Mouse (Mus musculus) MEL (cell line): Measurements from ENCODE around the gene Adprh. TPM values are rescaled to one million over a fixed set of nuclear protein-coding genes. Genes with fewer than 3 reads are reported as not detected.

Experiments used
- DNase-seq: peaks from one replicate; pipeline ENCODE4 v3.0.0; 2011; ENCODE audit warnings: low read depth, low spot score
- H3K27ac ChIP-seq: 2 replicates; pipeline ENCODE4 v1.5.1; 2012; ENCODE audit warnings: low read depth, mild to moderate bottlenecking, control low read depth, low read length, moderate library complexity; ENCODE audit not compliant: control insufficient read depth
- H3K27me3 ChIP-seq, 2 experiments: fragments of 150-350 bp in 1 of 2; sonication (generic) in 1 of 2; 2 replicates each; pipeline ENCODE4 v1.6.1; 2012; ENCODE audit warnings: low read length in 2 of 2, mild to moderate bottlenecking in 2 of 2, improper control_type of control experiment in 1 of 2, moderate library complexity in 1 of 2; ENCODE audit not compliant: insufficient read depth in 2 of 2, control insufficient read depth in 1 of 2
- H3K36me3 ChIP-seq, 2 experiments: 2 replicates each; pipeline ENCODE4 v1.6.1; 2012 to 2014; ENCODE audit warnings: low read length in 2 of 2, improper control_type of control experiment in 1 of 2, inconsistent platforms in 1 of 2, mild to moderate bottlenecking in 1 of 2; ENCODE audit not compliant: insufficient read depth in 2 of 2, control insufficient read depth in 1 of 2
- H3K4me1 ChIP-seq, 2 experiments: fragments of 150-350 bp in 1 of 2; sonication (generic) in 1 of 2; 2 replicates each; pipeline ENCODE4 v1.6.1; 2012; ENCODE audit warnings: low read length in 2 of 2, improper control_type of control experiment in 1 of 2, mild to moderate bottlenecking in 1 of 2; ENCODE audit not compliant: insufficient read depth in 2 of 2, control insufficient read depth in 1 of 2
- H3K4me3 ChIP-seq, 2 experiments: fragments of 150-350 bp in 1 of 2; sonication (generic) in 1 of 2; 2 replicates each; pipeline ENCODE4 v1.5.1; 2012; ENCODE audit warnings: low read depth in 2 of 2, low read length in 2 of 2, mild to moderate bottlenecking in 2 of 2, moderate library complexity in 2 of 2, control low read depth in 1 of 2, improper control_type of control experiment in 1 of 2; ENCODE audit not compliant: control insufficient read depth in 1 of 2, insufficient read depth in 1 of 2
- H3K79me2 ChIP-seq: 2 replicates; pipeline ENCODE4 v1.6.1; 2012; ENCODE audit warnings: mild to moderate bottlenecking, low read length, moderate library complexity; ENCODE audit not compliant: control insufficient read depth, poor library complexity, insufficient read depth
- H3K9ac ChIP-seq: 2 replicates; pipeline ENCODE4 v1.6.1; 2012; ENCODE audit warnings: low read depth, mild to moderate bottlenecking, control low read depth, low read length, moderate library complexity; ENCODE audit not compliant: control insufficient read depth, poor library complexity, severe bottlenecking
- H3K9me3 ChIP-seq: fragments of 150-350 bp; sonication (generic); replicated peaks from 2 replicates; pipeline ENCODE4 v1.6.1; 2012; ENCODE audit warnings: mild to moderate bottlenecking, low read length, improper control_type of control experiment, moderate library complexity; ENCODE audit not compliant: insufficient read depth
- CTCF ChIP-seq, 3 experiments: IDR thresholded peaks in 2 of 3; conservative IDR thresholded peaks in 1 of 3; 2 replicates each; pipeline ENCODE4 v1.5.1; 2011 to 2012; ENCODE audit warnings: low read length in 3 of 3, low read depth in 2 of 3, mild to moderate bottlenecking in 2 of 3, improper control_type of control experiment in 1 of 3, inconsistent platforms in 1 of 3, mixed read lengths in 1 of 3, moderate library complexity in 1 of 3; ENCODE audit not compliant: control insufficient read depth in 1 of 3, insufficient read depth in 1 of 3, poor library complexity in 1 of 3, severe bottlenecking in 1 of 3
- E2F4 ChIP-seq: IDR thresholded peaks from 2 replicates; pipeline ENCODE4 v1.6.1; 2011; ENCODE audit warnings: low read depth, low read length, improper control_type of control experiment, borderline replicate concordance
- ELF1 ChIP-seq: IDR thresholded peaks from 2 replicates; pipeline ENCODE4 v1.6.1; 2014; ENCODE audit warnings: low read depth, mild to moderate bottlenecking, inconsistent platforms, low read length, improper control_type of control experiment, moderate library complexity
- EP300 ChIP-seq, 2 experiments: IDR thresholded peaks; 2 replicates each; pipeline ENCODE4 v1.6.1; 2011; ENCODE audit warnings: improper control_type of control experiment in 2 of 2, low read length in 2 of 2, low read depth in 1 of 2, mild to moderate bottlenecking in 1 of 2
- ETS1 ChIP-seq: IDR thresholded peaks from 2 replicates; pipeline ENCODE4 v1.6.1; 2012; ENCODE audit warnings: low read depth, mild to moderate bottlenecking, inconsistent platforms, low read length, improper control_type of control experiment, moderate library complexity
- JUND ChIP-seq: IDR thresholded peaks from 2 replicates; pipeline ENCODE4 v1.6.1; 2011; ENCODE audit warnings: low read depth, mild to moderate bottlenecking, improper control_type of control experiment, low read length
- KAT2A ChIP-seq: conservative IDR thresholded peaks from 2 replicates; pipeline ENCODE4 v1.6.1; 2012; ENCODE audit warnings: low read depth, low read length, improper control_type of control experiment, inconsistent platforms
- MAFK ChIP-seq: IDR thresholded peaks from 2 replicates; pipeline ENCODE4 v1.6.1; 2011; ENCODE audit warnings: low read depth, mild to moderate bottlenecking, low read length, improper control_type of control experiment, borderline replicate concordance
- MAZ ChIP-seq: IDR thresholded peaks from 2 replicates; pipeline ENCODE4 v1.6.1; 2012; ENCODE audit warnings: low read depth, mild to moderate bottlenecking, inconsistent platforms, low read length, improper control_type of control experiment
- NRF1 ChIP-seq: IDR thresholded peaks from 2 replicates; pipeline ENCODE4 v1.6.1; 2014; ENCODE audit warnings: low read depth, mild to moderate bottlenecking, inconsistent platforms, low read length, improper control_type of control experiment, moderate library complexity; ENCODE audit not compliant: poor library complexity, insufficient read depth, severe bottlenecking
- POLR2A ChIP-seq, 2 experiments: IDR thresholded peaks; 2 replicates each; pipeline ENCODE4 v1.6.1; 2011 to 2012; ENCODE audit warnings: low read length in 2 of 2, mild to moderate bottlenecking in 2 of 2, control low read depth in 1 of 2, improper control_type of control experiment in 1 of 2, low read depth in 1 of 2, moderate library complexity in 1 of 2; ENCODE audit not compliant: control insufficient read depth in 1 of 2, insufficient read depth in 1 of 2, poor library complexity in 1 of 2
- POLR2AphosphoS2 ChIP-seq: IDR thresholded peaks from 2 replicates; pipeline ENCODE4 v1.6.1; 2011; ENCODE audit warnings: low read length, improper control_type of control experiment
- RAD21 ChIP-seq: IDR thresholded peaks from 2 replicates; pipeline ENCODE4 v1.6.1; 2011; ENCODE audit warnings: mild to moderate bottlenecking, low read depth, low read length, improper control_type of control experiment
- RCOR1 ChIP-seq: IDR thresholded peaks from 2 replicates; pipeline ENCODE4 v1.6.1; 2012; ENCODE audit warnings: low read depth, mild to moderate bottlenecking, inconsistent platforms, low read length, improper control_type of control experiment
- TBP ChIP-seq: IDR thresholded peaks from 2 replicates; pipeline ENCODE4 v1.8.0; 2011; ENCODE audit warnings: low read depth, low read length, improper control_type of control experiment
- TCF12 ChIP-seq: IDR thresholded peaks from 2 replicates; pipeline ENCODE4 v1.6.1; 2014; ENCODE audit warnings: low read depth, mild to moderate bottlenecking, inconsistent platforms, low read length, improper control_type of control experiment, moderate library complexity
- UBTF ChIP-seq: IDR thresholded peaks from 2 replicates; pipeline ENCODE4 v1.6.1; 2012; ENCODE audit warnings: low read depth, mild to moderate bottlenecking, inconsistent platforms, low read length, improper control_type of control experiment, moderate library complexity, borderline replicate concordance; ENCODE audit not compliant: insufficient read depth
- USF1 ChIP-seq: IDR thresholded peaks from 2 replicates; pipeline ENCODE4 v1.6.1; 2014; ENCODE audit warnings: low read depth, mild to moderate bottlenecking, inconsistent platforms, low read length, improper control_type of control experiment, moderate library complexity
- ZKSCAN1 ChIP-seq: IDR thresholded peaks from 2 replicates; pipeline ENCODE4 v1.6.1; 2012; ENCODE audit warnings: low read depth, mild to moderate bottlenecking, inconsistent platforms, low read length, improper control_type of control experiment, moderate library complexity
- ZMIZ1 ChIP-seq: IDR thresholded peaks from 2 replicates; pipeline ENCODE4 v1.6.1; 2012; ENCODE audit warnings: low read depth, mild to moderate bottlenecking, inconsistent platforms, low read length, improper control_type of control experiment, moderate library complexity
- polyA plus RNA-seq, 2 experiments: library from polyadenylated mRNA; stranded (reverse) in 1 of 2; unstranded in 1 of 2; fragments of >175 nt in 1 of 2; fragments of >200 nt in 1 of 2; gene quantifications; 2 replicates each; pipeline versions ENCODE4 v1.2.1 to v1.2.4; 2012; ENCODE audit warnings: low replicate concordance in 2 of 2, low read depth in 1 of 2; ENCODE audit not compliant: insufficient read length in 2 of 2, insufficient read depth in 1 of 2, missing spikeins in 1 of 2
- total RNA-seq: library from RNA; depleted of rRNA; stranded (reverse); fragments of 300-350 nt; gene quantifications from 2 replicates; pipeline ENCODE4 v1.2.3, GENCODE M21; 2012

Adprh gene
- total and polyA plus RNA-seq, 3 experiments: 20.1 to 86.7 TPM; not detected in 1

DNA sequence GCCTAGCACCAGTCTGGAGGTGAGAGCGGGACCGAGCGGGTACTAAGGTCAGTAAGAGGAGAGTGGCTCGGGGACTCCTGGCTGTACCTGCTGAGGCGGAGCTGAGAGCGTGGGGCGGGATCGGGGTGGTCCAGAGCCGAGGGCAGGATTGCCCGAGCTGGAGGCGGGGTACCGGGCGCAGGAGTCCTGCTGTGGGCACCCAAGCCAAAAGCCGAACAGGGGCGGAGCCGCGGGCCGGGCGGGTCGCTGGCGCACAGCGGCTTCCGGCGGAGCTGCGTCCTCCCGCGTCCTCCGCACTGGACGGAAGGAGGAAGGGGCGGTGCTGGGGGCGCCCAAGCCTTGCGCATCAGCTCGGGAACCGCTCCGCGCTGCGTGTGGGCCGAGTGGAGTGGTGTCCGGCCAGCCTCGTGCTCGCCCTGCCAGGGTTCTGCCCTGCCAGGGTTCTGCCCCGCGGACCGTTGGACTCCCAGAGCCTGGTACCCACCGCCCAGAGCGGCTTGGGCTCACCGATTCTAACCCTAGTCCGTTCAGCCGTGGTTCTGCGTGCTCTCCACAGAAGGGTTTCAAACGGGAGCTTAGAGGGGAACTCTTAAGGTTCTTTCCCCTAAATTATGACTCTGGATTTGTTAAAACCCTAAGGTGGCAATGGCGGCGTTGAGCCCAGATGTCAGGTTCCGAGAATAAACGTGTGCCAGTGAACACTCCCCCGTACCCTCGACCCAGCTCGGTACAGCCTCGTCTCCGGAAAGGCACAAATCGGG, at the start of gene Adprh (continued):
- TF ChIP-seq ZKSCAN1 (no peak), USF1 (no peak), ELF1 (peak; percentile 81), POLR2A (IDR thresholded peaks at IDR 0.05; ENCODE audit: control insufficient read depth in 1 of 2, insufficient read depth in 1 of 2, low read depth in 1 of 2, low read length in 2 of 2, poor library complexity in 1 of 2) (peak; percentile 93 to 98), RAD21 (no peak)
- TF ChIP-seq, all 39 proteins: peak for 17

GRCm38 (mm10) chr16:38496604-38497140, 44.2 kb upstream of the Adprh start:
- no peak overlapping the region for H3K27ac ChIP-seq
- H3K36me3 ChIP-seq: no peaks in the 10 kb centered on the region
- no peaks in the 10 kb centered on the region for H3K79me2 ChIP-seq
- no peaks in the 10 kb centered on the region for H3K27me3 ChIP-seq
- H3K4me3 ChIP-seq: no peak overlapping the region
- TF ChIP-seq EP300 (IDR thresholded peaks at IDR 0.05; ENCODE audit: low read depth in 1 of 2, low read length in 2 of 2) (no peak), UBTF (no peak), NRF1 (no peak), MAZ (no peak), POLR2A (IDR thresholded peaks at IDR 0.05; ENCODE audit: control insufficient read depth in 1 of 2, insufficient read depth in 1 of 2, low read depth in 1 of 2, low read length in 2 of 2, poor library complexity in 1 of 2) (no peak), USF1 (no peak), RCOR1 (no peak), ETS1 (no peak), TCF12 (no peak), ZKSCAN1 (no peak), TBP (no peak), POLR2AphosphoS2 (no peak), JUND (no peak), KAT2A (no peak), MAFK (no peak), CTCF (IDR thresholded peaks at IDR 0.05 in 2 of 3, conservative IDR thresholded peaks at IDR 0.05 in 1 of 3; ENCODE audit: control insufficient read depth in 1 of 3, insufficient read depth in 1 of 3, low read depth in 2 of 3, low read length in 3 of 3, poor library complexity in 1 of 3, severe bottlenecking in 1 of 3) (no peak), ZMIZ1 (no peak), E2F4 (no peak)
- no peak for DNase-seq
- no peak overlapping the region for H3K9ac ChIP-seq
- H3K9me3 ChIP-seq: no peaks in the 10 kb centered on the region
- no peaks in the 10 kb centered on the region for H3K4me1 ChIP-seq
